Comparison of ENCODE assay signal across 8 mouse cellular contexts in the genomic region with DNA sequence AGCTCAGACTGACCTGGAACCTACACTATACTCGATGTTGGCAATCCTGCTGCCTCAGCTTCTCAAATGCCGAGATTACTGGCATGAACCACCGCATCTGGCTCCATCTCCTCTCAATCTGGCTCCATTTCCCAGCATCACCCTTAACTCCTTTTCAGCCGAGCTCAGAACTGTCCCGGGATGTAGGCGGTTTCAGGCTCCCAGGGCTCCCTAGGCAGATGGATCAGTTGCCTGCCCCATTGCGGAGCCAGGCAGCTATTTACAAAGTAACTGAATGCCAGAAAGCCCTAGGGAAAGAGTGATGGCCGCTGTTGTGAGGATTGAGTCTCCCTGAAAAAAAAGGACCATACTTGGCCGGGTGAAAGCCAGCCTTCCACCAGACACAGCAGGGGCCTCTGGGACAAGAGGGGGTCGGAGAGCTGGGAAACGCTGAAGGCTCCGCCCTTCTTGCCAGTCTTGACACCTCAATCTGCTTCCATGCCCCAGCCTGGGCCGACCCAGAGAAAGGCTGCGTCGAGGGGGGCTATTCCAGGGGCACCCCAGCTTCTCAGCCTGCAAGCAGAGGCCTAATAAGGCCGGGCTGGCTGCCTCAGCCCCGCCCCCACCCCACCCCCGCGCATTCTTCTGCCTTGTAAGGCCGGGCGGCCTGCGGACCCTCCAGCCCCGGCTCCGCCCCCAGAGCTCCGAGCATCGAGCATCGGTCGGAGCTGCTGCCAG. TPM values are rescaled to one million over a fixed set of nuclear protein-coding genes. Genes with fewer than 3 reads are reported as not detected.
A peak's percentile ranks its signal among the peaks of the same experiment; 100 is the strongest.
DNase-seq lines count a peak whose midpoint lies in the region; ATAC-seq and TF ChIP-seq lines count a peak whose summit lies in the region.

A gene (plus strand): TSS at position 683 of the 717 bp plus-strand sequence.

- H3K27me3 ChIP-seq in cerebellum, adult 2 months (ENCODE audit: control insufficient read depth, insufficient read depth, low read length) = no peaks in the 10 kb centered on the region
- 0 out of 2 replicates have a peak, but pooled peaks cover 3% of the 10 kb centered on the region for H3K27me3 ChIP-seq in hindbrain, embryonic 16.5 days (replicated peaks; ENCODE audit: control insufficient read depth, insufficient read depth, low read length)
- no peaks in the 10 kb centered on the region for H3K27me3 ChIP-seq in limb, embryonic 14.5 days (ENCODE audit: control insufficient read depth, insufficient read depth, low read length)
- 0 out of 2 replicates have a peak, but pooled peaks cover 3% of the 10 kb centered on the region for H3K27me3 ChIP-seq in midbrain, postnatal 0 days (ENCODE audit: insufficient read depth, low read length)

- no peak for DNase-seq in cerebellum, adult 2 months
- no peak for DNase-seq in cerebellum, adult 18-20 months
- peak; percentile 65 for DNase-seq in gastrocnemius, postnatal 10 days
- DNase-seq in limb, embryonic 14.5 days (ENCODE audit: low spot score) = peak; percentile 88
- DNase-seq in midbrain, postnatal 0 days (ENCODE audit: low spot score) = peak; percentile 60

- ATAC-seq in hindbrain, embryonic 16.5 days = peak; percentile 88
- peak; percentile 89 for ATAC-seq in limb, embryonic 14.5 days (ENCODE audit: low FRiP score, low read depth)
- peak; percentile 78 for ATAC-seq in midbrain, postnatal 0 days (ENCODE audit: low FRiP score)
- no peak for ATAC-seq in monocyte, adult 5-6 weeks (replicated peaks; ENCODE audit: insufficient number of reproducible peaks, low FRiP score, low TSS enrichment, poor library complexity, severe bottlenecking)

- no peak within 1 kb of the TSS for H3K27ac ChIP-seq in cerebellum, adult 2 months (ENCODE audit: insufficient read depth, low read length)
- H3K27ac ChIP-seq in bone marrow, adult 2 months (ENCODE audit: control insufficient read depth, insufficient read depth, low read depth, low read length, poor library complexity) = no peak within 1 kb of the TSS
- peak within 1 kb of the TSS; percentile 56 for H3K27ac ChIP-seq in hindbrain, embryonic 16.5 days (ENCODE audit: low read depth, low read length)
- H3K27ac ChIP-seq in limb, embryonic 14.5 days (replicated peaks; ENCODE audit: low read depth, low read length) = peak within 1 kb of the TSS; percentile 79
- H3K27ac ChIP-seq in midbrain, postnatal 0 days (ENCODE audit: low read depth, low read length) = no peak within 1 kb of the TSS

- no peak for TF ChIP-seq POLR2A in cerebellum, adult 2 months (IDR thresholded peaks at IDR 0.05; ENCODE audit: borderline replicate concordance, insufficient read depth, low read length)
- TF ChIP-seq POLR2A in bone marrow, adult 2 months (IDR thresholded peaks at IDR 0.05; ENCODE audit: borderline replicate concordance, control insufficient read depth, low read depth, low read length) = no peak
- no peak for TF ChIP-seq POLR2A in limb, embryonic 14.5 days (IDR thresholded peaks at IDR 0.05; ENCODE audit: borderline replicate concordance, extremely low read depth, insufficient read depth, insufficient read length)

- H3K4me3 ChIP-seq in cerebellum, adult 2 months (replicated peaks; ENCODE audit: insufficient read depth, low read depth, low read length) = peak within 1 kb of the TSS; percentile 11
- no peak within 1 kb of the TSS for H3K4me3 ChIP-seq in bone marrow, adult 2 months (replicated peaks; ENCODE audit: control insufficient read depth, low read depth, low read length)
- H3K4me3 ChIP-seq in hindbrain, embryonic 16.5 days (ENCODE audit: low read length) = peak within 1 kb of the TSS; percentile 33
- peak within 1 kb of the TSS; percentile 43 for H3K4me3 ChIP-seq in limb, embryonic 14.5 days (replicated peaks; ENCODE audit: low read length)
- peak within 1 kb of the TSS; percentile 29 for H3K4me3 ChIP-seq in midbrain, postnatal 0 days (ENCODE audit: low read depth, low read length)

- no peaks in the 10 kb centered on the region for H3K9me3 ChIP-seq in hindbrain, embryonic 16.5 days (ENCODE audit: control insufficient read depth, low read length)
- no peaks in the 10 kb centered on the region for H3K9me3 ChIP-seq in limb, embryonic 14.5 days (ENCODE audit: control insufficient read depth, low read length)
- no peaks in the 10 kb centered on the region for H3K9me3 ChIP-seq in midbrain, postnatal 0 days (ENCODE audit: low read length)

- H3K4me2 ChIP-seq in hindbrain, embryonic 16.5 days (ENCODE audit: low read length) = peak within 1 kb of the TSS; percentile 69
- H3K4me2 ChIP-seq in limb, embryonic 14.5 days (replicated peaks; ENCODE audit: low read depth, low read length, severe bottlenecking) = peak within 1 kb of the TSS; percentile 69
- peak within 1 kb of the TSS; percentile 49 for H3K4me2 ChIP-seq in midbrain, postnatal 0 days (ENCODE audit: low read depth, low read length, poor library complexity, severe bottlenecking)

- peak within 1 kb of the TSS; percentile 53 for H3K9ac ChIP-seq in hindbrain, embryonic 16.5 days (ENCODE audit: low read depth, low read length)
- peak within 1 kb of the TSS; percentile 63 for H3K9ac ChIP-seq in limb, embryonic 14.5 days (ENCODE audit: low read depth, low read length, severe bottlenecking)
- peak within 1 kb of the TSS; percentile 39; the same call in 1 of the 2 replicates for H3K9ac ChIP-seq in midbrain, postnatal 0 days (replicated peaks; ENCODE audit: low read length, poor library complexity, severe bottlenecking)

- H3K36me3 ChIP-seq in hindbrain, embryonic 16.5 days (ENCODE audit: control insufficient read depth, insufficient read depth, low read length) = no peaks in the 10 kb centered on the region
- no peaks in the 10 kb centered on the region for H3K36me3 ChIP-seq in limb, embryonic 14.5 days (ENCODE audit: control insufficient read depth, insufficient read depth, low read length)
- H3K36me3 ChIP-seq in midbrain, postnatal 0 days (ENCODE audit: insufficient read depth, low read length) = no peaks in the 10 kb centered on the region

- H3K4me1 ChIP-seq in cerebellum, adult 2 months (ENCODE audit: control insufficient read depth, insufficient read depth, low read length) = no peaks in the 10 kb centered on the region; the same call in 1 of the 2 replicates
- no peaks in the 10 kb centered on the region for H3K4me1 ChIP-seq in bone marrow, adult 2 months (ENCODE audit: control insufficient read depth, insufficient read depth, low read length)
- H3K4me1 ChIP-seq in hindbrain, embryonic 16.5 days (ENCODE audit: control insufficient read depth, insufficient read depth, low read depth, low read length) = peaks cover 15% of the 10 kb centered on the region
- peaks cover 20% of the 10 kb centered on the region for H3K4me1 ChIP-seq in limb, embryonic 14.5 days (ENCODE audit: control insufficient read depth, insufficient read depth, low read length)
- H3K4me1 ChIP-seq in midbrain, postnatal 0 days (ENCODE audit: insufficient read depth, low read length) = 0 out of 2 replicates have a peak, but pooled peaks cover 2% of the 10 kb centered on the region

- TF ChIP-seq CTCF in cerebellum, adult 2 months (IDR thresholded peaks at IDR 0.05; ENCODE audit: borderline replicate concordance, insufficient read depth, low read depth, low read length) = no peak
- no peak for TF ChIP-seq CTCF in bone marrow, adult 2 months (IDR thresholded peaks at IDR 0.05; ENCODE audit: control insufficient read depth, insufficient read depth, low read length)
- no peak for TF ChIP-seq CTCF in midbrain, postnatal 0 days (IDR thresholded peaks at IDR 0.05)

- 8% methylated on average over 28 of the region's 28 CpGs for WGBS in cerebellum, adult 2 months
- WGBS in bone marrow, adult 2 months = 30% methylated on average over 28 of the region's 28 CpGs
- whole genome bisulfite sequencing in hindbrain, embryonic 16.5 days = under 1% methylated on average over 28 of the region's 28 CpGs
- 2% methylated on average over 26 of the region's 28 CpGs for WGBS in limb, embryonic 14.5 days
- WGBS in midbrain, postnatal 0 days = 2% methylated on average over 27 of the region's 28 CpGs

RNA-seq across cellular contexts. Expression of the gene that starts here (rescaled TPM):
- polyA plus RNA-seq in cerebellum, adult 2 months (2012; rRNA removed) = 39.2 and 40.0 TPM in 2 replicates
- 59.5 and 110 TPM in 2 replicates for polyA plus RNA-seq in bone marrow, adult 2 months (2011; ENCODE audit: insufficient read depth, insufficient read length, low replicate concordance, missing spikeins)
- 100 to 1,000 TPM; 186 to 216 TPM for total RNA-seq in gastrocnemius, postnatal 10 days (2021)
- 46.9 and 52.0 TPM in 2 replicates for polyA plus RNA-seq in hindbrain, embryonic 16.5 days (2015; fragmentation: Nextera tagmentation; extraction: Ambion mirVana)
- polyA plus RNA-seq in limb, embryonic 14.5 days (2012; rRNA removed) = 127 and 152 TPM in 2 replicates
- 257 and 269 TPM in 2 replicates for polyA plus RNA-seq in limb, embryonic 14.5 days (2014; fragmentation: Nextera tagmentation; extraction: Ambion mirVana)
- 27.4 and 30.7 TPM in 2 replicates for total RNA-seq in midbrain, postnatal 0 days (2014; rRNA removed)
- 33.8 and 38.4 TPM in 2 replicates for polyA plus RNA-seq in midbrain, postnatal 0 days (2015; fragmentation: Nextera tagmentation; extraction: Ambion mirVana)
- 5.0 to 95.3 TPM (median 6.6 TPM) in 3 replicates for total RNA-seq in monocyte, adult 5-6 weeks (2017)

Comparison
In these comparisons a context has a peak if more than half of its experiments do, and no peak if none do; other contexts are left out.
1. DNase-seq: peak in gastrocnemius, postnatal 10 days (single experiment), limb, embryonic 14.5 days (single experiment) and midbrain, postnatal 0 days (single experiment); none in cerebellum, adult 2 months (0 of 2) and cerebellum, adult 18-20 months (0 of 2).
2. H3K27ac ChIP-seq: peak in hindbrain, embryonic 16.5 days (single experiment) and limb, embryonic 14.5 days (single experiment); none in cerebellum, adult 2 months (single experiment), bone marrow, adult 2 months (single experiment) and midbrain, postnatal 0 days (single experiment).
3. Peak in every context shown above with its lines, with median percentiles within 50 percentile points of each other: H3K4me2 ChIP-seq and H3K9ac ChIP-seq.